Mouse (Mus musculus) inflammation-experienced regulatory T-cells, adult 6 months (primary cell): Measurements from ENCODE around the gene Sbk3. TPM values are rescaled to one million over a fixed set of nuclear protein-coding genes. Genes with fewer than 3 reads are reported as not detected.

ENCODE experiments used
- ATAC-seq: one replicate; pipeline ENCODE4 v1.8.0; 2017
- polyA plus RNA-seq, 3 experiments: library from polyadenylated mRNA; unstranded; fragments of 100-300 nt; shearing (Covaris generic); gene quantifications; one replicate each; pipeline ENCODE4 v1.2.1; 2017

Sbk3 gene
- polyA plus RNA-seq, 3 experiments from 2014 or later = not detected

DNA sequence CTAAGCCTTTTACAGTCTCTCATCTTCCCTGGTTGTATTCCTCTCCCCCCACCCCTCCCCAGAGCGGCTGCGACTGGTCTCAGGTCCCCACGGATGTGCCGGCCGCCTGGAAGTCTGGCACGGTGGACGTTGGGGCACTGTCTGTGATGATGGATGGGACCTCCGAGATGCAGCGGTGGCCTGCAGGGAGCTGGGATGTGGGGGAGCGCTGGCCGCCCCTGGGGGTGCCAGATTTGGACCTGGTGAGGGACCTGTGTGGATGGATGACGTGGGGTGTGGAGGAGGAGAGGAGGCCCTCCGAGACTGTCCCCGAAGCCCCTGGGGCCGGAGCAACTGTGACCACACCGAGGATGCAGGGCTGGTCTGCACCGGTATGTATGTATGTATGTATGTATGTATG lies 42.6 kb downstream of the Sbk3 start:
- ATAC-seq = no peak

DNA sequence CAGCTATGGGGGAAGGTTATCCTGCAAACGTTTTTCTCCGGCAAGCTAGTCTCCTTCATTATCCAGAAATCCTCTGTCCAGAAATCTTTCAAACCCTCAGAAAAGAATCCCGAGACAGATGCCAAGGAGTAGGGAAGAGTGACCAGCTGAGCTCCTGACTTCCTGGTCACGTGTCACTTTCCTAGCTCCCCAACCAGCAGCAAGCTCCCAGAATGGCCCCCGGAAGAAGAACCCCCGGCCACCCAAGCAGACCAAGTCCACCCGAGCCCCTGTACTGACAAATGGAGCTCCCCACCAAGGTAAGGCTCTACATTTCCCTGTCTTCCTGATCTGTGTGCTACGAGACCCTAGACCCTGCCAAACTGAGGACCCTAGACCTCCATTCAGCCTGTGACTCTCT lies 43.3 kb downstream of the Sbk3 start:
- no peak for ATAC-seq

DNA sequence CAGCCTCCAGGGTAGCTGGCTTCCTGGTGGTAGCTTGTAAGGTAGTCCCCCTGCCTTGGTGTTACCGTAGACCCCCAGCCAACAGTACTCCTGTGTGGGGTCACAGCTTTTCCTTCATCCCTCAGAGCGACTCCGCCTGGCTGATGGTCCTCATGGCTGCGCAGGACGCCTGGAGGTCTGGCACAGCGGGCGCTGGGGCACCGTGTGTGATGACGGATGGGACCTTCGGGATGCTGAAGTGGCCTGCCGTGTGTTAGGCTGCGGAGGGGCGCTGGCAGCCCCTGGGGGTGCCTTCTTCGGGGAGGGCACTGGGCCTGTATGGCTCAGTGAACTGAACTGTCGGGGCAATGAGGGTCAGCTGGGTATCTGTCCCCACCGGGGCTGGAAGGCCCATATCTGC lies 44.1 kb downstream of the Sbk3 start:
- ATAC-seq = no peak

DNA sequence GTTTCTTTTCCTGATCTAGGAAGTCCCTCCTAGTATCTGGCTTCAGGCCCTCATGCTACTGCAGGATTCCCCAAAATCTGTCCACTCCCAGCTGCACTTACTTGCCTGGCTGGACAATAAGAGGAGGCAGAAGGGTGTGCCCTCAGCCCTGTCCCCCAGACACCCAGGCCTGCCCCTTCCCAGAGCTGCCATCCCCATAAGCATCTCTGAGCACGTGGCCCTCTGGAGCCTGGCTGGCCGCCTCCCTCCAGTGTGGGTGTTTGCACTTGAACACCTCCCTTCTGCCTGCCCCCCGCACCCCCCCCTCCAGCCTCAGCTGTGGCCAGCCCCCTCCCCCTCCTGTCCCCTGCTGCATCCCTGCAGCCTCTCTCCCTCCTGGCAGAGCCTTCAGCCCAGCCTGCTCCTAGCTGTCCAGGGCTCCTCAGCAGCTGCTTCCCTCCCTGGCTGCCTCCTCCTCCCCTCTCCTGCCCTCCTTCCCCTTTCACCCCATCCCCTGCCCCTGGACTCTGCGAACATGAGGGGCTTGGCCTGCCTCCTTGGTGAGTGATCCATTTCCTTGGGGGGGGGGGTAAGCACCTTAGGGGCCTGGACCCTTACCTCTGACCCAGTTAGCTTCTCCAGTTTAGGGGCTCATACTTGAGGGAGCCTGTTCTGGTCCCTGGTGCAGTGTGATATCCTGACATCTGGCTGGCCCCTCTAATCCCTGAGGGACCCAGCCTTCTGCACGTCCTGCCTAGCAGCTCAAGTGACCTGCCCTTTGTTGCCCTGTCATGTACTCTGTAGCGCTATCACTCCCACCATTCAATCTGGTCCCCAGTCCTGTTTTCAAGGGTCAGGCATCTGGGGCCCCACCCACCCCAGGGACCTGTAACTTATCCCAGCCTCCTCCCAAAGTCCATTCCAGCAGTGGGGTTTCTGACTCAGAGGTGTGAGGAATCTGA lies 45.3 kb downstream of the Sbk3 start, which contains the start of gene Ssc5d:
Ssc5d (plus strand) TSS at position 345 of the 941 bp plus-strand sequence.
- ATAC-seq = no peak

DNA sequence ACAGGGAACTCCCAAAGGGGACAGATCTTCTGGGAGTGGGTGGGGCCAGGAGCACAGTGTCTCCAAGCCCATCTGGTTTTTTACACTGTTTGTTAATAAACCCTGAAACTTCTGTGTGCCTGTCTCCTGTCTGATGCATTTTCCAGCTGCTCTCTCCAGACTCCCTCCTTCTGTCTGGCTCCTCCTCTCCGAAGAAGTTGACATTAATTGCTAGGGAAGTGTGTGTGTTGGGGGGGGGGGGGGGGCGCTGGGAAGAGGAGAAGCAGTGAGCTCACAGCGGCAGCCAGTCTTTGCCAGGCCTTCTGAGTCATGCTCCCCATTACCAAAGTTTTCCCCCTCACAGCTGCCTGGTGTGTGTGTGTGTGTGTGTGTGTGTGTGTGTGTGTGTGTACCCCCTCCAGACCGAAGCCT lies 46.1 kb downstream of the Sbk3 start:
- no peak for ATAC-seq

DNA sequence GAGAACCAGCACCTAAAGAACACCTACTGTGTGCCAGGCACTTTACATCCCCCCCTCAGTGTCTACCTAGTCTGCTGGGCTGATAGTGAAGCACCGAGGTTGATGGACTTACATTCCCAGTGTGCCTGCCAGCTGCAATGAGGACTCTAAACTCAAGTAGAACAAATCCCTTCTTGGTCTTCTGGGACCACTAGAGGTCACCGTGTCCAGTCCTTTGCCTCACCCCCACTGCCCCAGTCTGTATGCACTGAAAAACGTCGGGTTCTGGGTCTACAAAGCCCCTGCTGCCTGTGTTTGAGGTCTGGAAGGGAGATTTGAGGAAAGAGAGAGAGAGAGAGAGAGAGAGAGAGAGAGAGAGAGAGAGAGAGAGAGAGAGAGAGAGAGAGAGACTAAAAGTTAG lies 46.5 kb downstream of the Sbk3 start:
- no peak for ATAC-seq

DNA sequence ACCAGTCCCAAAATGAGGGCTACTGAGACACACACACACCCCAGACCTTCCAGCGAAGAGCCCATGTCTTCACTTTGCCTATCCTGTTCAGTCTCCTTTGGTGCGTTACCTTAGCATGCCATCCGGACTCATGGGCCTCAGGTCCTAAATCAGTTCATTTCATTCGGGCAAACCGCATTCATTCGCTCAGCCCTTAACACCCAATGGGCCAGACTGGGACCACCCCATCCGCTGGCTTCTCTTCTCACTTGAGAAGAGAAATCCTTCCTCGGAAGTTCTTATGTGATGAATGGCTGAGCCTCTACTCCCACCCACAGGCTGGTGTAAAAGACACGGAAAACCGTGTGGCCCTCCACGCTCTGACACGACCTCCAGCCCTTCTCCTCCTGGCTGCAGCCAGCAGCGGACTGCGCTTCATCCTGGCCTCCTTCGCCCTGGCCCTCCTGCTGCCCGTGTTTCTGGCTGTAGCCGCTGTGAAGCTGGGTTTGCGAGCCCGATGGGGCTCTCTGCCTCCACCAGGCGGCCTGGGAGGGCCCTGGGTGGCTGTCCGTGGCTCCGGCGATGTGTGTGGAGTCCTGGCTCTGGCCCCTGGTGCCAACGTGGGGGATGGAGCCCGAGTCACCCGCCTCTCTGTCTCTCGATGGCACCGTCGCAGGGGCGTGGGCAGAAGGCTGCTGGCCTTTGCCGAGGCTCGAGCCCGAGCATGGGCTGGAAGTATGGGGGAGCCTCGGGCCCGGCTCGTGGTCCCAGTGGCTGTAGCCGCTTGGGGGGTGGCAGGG lies 47.2 kb downstream of the Sbk3 start:
- peak; percentile 7 for ATAC-seq

DNA sequence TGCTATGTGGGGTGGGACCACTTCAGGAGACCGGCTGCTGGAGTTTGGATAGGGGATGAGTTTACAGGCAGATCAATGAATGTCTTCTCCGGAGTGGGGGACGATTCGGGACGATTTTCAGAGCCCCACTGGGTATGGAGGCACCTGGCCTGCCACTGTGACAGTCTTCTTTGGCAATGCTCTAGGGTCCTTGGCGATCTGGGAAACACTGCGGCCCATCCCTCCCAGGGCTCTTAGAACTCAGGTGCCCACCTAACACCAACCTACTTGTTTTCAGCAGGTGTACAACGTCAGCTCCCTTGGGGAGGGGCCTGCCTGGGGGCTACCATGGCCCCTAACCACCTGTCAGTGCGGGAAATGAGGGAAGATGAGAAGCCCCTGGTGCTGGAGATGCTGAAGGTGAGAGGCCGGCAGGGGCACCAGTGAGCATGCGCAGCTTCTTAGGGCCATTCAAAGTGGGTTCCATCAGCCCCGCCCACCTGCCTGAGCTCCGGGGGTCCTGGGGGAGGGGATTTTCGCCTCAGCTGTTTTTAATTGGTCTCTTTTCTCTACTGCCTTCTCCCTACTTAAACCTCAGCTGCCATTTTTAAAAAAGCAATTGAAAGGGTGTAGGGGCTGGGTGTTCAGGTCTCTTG lies 47.9 kb downstream of the Sbk3 start:
- no peak for ATAC-seq

DNA sequence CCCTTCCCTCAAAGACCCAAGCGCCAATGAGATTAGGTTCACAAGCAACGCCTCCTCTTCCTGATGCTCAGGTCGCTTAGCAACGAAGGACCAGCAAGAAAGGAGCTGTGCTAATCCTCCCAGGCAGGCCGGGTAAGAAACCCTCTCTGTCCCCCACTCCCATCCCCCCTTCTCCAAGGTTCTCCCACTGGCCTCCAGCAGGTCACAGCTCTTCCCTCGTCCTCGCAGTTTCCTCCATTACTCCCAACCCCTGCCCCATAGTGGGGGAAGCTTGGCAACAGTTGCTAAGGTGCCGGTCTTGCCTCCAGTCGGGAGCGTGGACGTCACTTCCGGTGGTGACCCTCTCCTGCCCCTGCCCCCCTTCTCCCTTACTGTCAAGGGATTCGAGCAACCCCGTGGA lies 48.5 kb downstream of the Sbk3 start:
- peak; percentile 73 for ATAC-seq

DNA sequence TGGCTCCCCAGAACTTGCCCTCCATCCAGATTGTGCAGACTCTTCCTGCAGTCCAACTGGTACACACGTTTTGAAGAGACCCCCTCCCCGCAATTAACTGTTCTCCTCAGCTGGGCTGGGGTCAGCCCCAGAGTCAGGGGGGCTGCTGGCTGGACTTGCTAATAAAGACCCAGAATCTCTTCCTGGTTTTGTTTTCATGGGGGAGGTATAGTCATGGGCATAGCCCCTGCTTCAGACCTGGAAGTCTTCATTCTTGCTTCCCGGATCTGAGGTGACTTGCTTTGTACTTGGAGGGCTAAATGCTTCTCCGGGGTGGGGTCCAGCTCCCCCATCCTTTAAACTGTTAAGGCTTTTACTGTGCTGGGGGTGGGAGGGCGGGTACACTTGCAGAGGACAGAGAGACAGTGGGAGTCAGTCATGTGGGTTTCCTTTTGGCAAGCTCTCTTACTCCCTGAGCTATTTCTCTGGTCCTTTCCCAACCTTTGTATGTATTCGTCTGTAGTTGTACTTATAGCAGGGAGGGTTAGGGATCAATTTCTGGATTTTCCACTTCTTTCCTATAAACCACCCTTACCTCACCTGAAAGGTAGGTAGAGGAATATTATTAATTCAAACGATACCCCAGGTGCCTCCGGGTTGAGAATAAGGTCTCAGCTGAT lies 49.0 kb downstream of the Sbk3 start, which contains the start of gene Nat14:
Nat14 (plus strand) TSS at position 205 of the 659 bp plus-strand sequence.
- ATAC-seq = no peak

DNA sequence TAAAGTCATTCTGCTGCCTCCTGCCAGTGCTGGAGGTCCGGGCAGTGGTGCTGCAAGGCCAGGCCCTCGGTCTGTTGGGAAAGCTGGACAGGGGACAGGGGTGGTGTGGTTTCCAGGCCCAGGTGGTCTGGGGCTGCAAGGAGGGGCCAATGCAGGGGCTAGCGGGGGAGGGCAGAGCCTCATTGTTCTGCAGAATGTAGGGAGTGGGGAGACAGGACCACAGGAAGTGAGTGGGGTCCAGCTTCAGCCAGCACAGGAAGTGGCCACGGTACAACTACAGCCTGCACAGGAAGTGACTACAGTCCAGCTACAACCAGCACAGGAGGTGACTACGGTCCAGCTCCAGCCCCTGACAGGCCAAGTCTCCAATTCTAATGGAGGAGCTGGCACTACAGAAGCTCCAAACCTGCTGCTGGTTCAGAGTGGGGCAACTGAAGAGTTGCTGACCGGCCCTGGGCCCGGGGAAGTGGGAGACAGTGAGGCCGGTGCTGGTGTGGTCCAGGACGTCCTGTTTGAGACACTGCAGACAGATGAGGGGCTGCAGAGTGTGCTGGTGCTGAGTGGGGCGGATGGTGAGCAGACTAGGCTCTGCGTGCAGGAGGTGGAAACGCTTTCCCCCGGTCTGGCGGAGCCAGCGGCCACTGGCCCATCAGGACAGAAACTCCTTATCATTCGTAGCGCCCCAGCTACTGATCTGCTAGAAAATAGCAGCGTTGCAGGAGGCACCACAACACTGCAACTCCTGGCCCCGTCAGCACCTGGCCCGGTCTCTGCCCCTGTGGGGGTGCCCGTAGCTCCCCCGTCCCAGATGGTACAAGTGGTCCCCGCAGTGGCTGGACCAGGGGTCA lies 49.8 kb downstream of the Sbk3 start:
- ATAC-seq = no peak

DNA sequence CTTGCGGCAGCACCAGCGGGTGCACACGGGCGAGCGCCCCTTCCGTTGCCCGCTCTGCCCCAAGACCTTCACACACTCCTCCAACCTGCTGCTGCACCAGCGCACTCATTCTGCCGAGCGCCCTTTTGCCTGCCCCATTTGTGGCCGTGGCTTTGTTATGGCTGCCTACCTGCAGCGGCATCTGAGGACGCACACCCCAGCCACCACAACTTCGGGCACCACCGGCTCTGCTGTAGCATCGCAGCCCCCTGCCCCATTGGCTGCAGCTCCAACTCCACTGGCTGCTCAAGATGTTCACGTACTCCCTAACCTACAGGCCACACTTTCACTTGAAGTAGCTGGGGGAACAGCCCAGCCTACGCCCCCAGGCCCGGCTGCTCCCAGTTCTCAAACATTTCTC lies 50.5 kb downstream of the Sbk3 start:
- no peak for ATAC-seq

DNA sequence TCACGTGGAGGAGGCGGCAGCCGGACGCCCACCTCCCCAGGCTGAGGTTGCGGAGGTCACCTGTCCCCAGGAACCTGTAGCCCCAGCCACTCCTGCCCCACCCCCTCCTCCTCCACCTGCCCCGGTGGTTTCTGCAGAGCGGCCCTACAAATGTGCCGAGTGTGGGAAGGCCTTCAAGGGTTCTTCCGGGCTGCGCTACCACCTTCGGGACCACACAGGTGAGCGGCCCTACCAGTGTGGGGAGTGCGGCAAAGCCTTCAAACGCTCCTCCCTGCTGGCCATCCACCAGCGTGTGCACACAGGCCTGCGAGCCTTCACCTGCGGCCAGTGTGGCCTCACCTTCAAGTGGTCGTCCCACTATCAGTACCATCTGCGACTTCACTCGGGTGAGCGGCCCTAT lies 51.0 kb downstream of the Sbk3 start:
- no peak for ATAC-seq

DNA sequence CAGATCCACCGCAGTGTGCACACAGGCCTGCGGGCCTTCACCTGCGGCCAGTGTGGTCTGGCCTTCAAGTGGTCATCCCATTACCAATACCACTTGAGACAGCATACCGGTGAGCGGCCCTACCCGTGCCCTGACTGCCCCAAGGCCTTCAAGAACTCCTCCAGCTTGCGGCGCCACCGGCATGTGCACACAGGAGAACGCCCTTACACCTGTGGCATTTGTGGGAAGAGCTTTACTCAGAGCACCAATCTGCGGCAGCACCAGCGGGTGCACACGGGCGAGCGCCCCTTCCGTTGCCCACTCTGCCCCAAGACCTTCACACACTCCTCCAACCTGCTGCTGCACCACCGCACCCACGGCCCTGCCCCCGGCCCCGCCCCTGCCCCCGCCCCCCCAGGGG lies 51.9 kb downstream of the Sbk3 start:
- ATAC-seq = no peak

DNA sequence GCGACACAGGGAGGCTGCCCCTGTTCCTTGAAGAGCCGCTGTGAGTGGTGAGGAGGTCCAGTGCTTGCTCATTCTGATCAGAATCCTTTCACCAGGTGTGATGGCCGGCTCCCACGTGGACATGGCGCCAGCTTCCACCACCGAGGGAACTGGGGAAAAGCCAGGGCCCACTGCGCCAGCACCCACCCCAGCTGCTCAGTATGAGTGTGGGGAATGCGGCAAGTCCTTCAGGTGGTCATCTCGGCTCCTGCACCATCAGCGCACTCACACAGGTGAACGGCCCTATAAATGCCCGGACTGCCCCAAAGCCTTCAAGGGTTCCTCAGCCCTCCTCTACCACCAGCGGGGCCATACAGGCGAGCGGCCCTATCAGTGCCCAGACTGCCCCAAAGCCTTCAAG lies 52.3 kb downstream of the Sbk3 start:
- no peak for ATAC-seq

DNA sequence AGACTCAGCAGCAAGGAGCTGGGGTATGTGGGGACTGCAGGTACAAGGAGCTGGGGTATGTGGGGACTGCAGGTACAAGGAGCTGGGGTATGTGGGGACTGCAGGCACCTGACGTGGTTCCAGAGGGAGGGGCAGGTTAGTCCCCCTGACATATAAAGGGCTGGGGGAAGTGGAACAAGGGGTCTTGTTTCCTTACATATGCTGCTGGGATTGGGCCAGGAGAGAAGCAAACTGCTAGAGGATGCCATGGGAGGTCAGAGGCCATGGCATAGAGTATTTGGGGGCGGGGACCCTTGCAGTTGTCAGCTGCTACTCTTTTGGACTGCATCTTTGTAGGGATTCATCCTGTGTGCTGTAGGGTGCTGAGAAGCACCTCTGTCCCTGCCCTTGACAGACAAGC lies 53.5 kb downstream of the Sbk3 start:
- no peak for ATAC-seq

DNA sequence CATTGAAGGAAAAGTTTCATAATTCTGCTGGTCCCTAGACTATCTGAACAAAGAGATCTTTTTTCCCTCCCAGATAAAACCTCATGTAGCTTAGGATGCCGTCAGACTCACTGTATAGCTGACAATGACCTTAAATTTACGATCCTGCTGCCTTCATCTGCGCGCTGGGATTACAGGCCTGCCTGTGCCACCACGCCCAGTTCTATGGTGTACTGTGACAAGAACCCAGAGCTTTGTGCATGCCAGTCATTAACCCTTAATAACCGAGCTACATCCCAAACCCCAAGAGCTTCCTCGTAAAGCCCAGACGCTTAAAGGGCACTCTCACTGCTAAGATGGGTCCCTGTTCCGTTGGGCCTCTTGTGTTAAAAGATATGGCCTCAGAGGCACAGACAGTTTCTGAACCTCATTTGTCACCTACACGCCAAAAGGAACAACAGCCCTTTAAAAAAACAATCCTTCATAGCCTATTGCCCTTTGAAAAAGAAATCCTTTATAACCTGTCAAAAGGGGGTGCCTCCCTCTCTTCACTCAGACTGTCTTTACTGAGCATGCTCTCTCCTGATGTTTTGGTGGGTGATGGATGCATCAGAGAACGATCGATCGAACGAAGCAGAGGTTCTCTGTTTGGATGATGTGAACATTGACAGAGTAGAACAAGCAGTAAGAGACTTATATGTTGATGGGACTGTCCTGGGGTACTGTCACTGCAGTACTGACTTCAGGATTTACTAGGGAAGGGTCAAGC lies 55.1 kb downstream of the Sbk3 start:
- peak; percentile 22 for ATAC-seq
